Mouse (Mus musculus) heart, adult 11 months (tissue): ENCODE data around the gene Zfp706.
A peak's percentile ranks its signal among the peaks of the same experiment; 100 is the strongest.

ENCODE experiments used
- DNase-seq: peaks from one replicate; pipeline ENCODE4 v3.0.0; 2022

Zfp706 gene

DNA sequence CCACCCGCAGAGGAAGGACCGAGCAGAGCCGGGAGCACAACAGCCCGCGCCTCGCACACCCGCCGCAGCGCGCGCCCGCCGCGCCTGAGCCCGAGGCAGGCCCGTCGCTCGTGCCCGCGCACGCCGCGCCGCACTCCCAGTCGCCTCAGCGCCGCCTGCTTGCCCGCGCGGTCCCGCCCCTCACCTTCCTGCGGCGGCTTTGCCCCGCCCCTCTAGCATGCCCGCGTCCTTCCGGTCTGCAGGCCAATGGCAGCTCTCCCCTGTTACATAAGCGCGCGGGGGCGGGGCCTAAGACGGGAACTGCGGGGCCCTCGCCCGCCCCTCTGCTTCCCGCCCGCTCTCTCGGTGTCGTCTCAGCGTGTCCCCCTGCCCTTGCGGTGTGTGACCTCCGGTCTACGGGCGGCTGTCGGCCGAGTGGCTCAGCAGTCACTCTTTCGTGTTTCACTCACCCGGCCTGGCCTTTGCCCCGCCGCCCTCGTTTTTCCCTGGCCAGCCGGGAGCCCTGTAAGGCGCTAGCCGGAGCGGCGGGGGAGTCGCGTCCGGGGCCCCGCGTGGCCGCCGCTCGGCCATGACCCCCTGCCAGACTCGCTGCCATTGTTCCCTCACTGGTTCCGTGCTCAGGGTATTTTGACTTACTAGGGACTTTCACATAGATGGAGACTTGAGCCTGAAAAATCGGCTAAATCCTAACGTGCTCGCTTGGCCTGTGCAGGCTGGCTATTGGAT, at the start of gene Zfp706:
TSS of gene Zfp706 (minus strand) at position 541 of the 726 bp plus-strand sequence.
- peak; percentile 100 for DNase-seq

GRCm38 (mm10) chr15:37054582-37054981, 47.0 kb upstream of the Zfp706 start:
- peak; percentile 51 for DNase-seq

- peak; percentile 40 for DNase-seq
Observed at GRCm38 (mm10) chr15:37053085-37053762, 45.7 kb upstream of the Zfp706 start.

GRCm38 (mm10) chr15:37047403-37047802, 39.8 kb upstream of the Zfp706 start:
- DNase-seq = no peak

- DNase-seq = no peak
Observed at GRCm38 (mm10) chr15:37046586-37046985, 39.0 kb upstream of the Zfp706 start.

GRCm38 (mm10) chr15:37046131-37046530, 38.6 kb upstream of the Zfp706 start:
- no peak for DNase-seq

- DNase-seq = no peak
Observed at GRCm38 (mm10) chr15:37045456-37045855, 37.9 kb upstream of the Zfp706 start.

- DNase-seq = peak; percentile 94
Observed at GRCm38 (mm10) chr15:37042559-37042958, 35.0 kb upstream of the Zfp706 start.

GRCm38 (mm10) chr15:37041214-37041613, 33.6 kb upstream of the Zfp706 start:
- peak; percentile 96 for DNase-seq

- no peak for DNase-seq
Observed at GRCm38 (mm10) chr15:37038666-37039065, 31.1 kb upstream of the Zfp706 start.

DNA sequence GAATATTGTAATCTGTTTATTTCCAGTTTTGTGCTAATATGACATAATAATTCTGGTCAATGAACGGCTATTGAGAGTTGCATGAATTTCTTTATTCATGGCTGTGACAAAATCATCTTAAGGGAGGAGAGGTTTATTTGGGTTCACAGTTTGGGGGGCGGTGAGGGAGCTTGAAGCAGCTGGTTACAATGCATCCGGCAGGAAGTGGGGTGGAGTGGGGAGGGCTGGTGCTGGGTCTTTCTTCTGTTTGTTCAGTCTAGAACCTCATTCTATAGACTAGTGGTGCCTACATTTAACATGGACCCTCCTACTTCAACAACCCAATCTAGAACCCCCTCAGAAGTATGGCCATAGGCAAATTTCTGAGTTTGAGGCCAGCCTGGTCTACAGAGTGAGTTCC, 30.1 kb upstream of the Zfp706 start:
- no peak for DNase-seq

DNA sequence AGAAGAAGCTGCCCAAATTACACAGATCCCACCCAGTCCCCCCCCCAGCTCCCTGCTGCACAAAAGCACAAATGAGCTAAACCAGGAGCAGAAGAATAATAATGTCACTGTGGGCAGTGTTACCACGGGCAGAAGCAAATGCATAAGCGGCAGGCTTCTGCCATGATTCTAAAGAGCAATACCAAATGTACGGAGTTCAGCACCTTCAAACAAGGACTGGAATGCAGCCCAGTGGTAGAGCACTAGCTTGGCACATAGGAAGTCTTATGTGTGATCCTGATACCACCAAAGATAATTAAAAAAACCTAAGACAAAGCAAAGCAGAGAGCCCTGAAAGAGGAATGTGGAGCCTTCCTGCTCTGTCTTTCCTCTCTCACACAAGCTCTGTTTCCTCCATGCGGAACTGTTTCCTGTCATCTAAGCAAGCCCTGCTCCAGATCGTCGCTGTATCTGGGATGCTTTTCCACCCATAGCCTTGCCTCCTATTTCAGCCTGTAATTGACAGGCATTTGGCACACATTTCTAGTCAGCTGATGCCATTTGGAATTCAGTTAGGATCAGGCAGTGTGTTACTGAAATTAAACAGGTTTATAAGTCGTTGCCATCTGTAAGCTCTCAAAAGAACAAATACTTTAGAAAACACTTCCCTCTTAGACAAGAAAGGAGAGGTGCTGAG, 29.0 kb upstream of the Zfp706 start:
- DNase-seq = no peak

- DNase-seq = peak; percentile 63
Observed at GRCm38 (mm10) chr15:37034155-37034554, 26.6 kb upstream of the Zfp706 start.

DNA sequence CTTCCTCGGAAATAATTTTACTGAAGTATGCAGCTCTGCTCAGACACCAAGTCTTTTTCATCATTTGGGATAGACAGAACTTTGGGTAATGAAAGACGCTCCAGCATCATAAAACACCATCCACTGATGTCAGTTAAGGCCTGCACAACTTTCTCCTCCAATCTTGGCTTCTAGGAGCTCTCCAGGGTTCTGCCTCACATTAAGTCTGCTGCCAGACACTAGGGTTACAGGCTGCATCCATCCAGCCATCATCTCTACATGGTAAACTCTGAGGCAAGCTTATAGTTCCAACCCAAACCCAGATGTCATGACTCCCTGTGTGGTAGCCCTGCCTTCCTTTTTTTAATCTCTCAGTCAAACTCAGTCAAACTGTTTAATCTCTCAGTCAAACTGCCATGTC, 25.9 kb upstream of the Zfp706 start:
- DNase-seq = peak; percentile 17

- DNase-seq = peak; percentile 79
Observed at GRCm38 (mm10) chr15:37031334-37032150, 24.0 kb upstream of the Zfp706 start.

- DNase-seq = peak; percentile 34
Observed at GRCm38 (mm10) chr15:37030929-37031328, 23.4 kb upstream of the Zfp706 start.

DNA sequence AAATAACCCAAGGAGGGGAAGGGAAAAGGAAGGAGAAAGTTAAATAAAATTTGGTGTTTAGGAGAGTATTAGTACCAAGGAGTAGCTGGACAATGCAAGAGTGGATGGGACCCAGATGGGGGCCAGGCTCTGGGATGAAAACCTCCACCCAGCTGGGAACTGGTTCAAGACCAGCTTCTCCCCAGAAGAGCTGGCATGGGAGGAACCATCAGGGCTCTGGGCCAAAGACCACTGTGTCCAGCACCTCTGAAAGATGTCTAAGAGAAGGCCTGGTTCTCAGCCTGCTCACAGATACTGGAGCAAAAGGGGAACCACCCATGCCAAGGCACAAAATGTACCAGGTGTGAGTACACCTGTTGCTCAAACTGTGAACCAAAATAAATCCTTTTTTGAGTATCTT, 20.4 kb upstream of the Zfp706 start:
- DNase-seq = peak; percentile 71

DNA sequence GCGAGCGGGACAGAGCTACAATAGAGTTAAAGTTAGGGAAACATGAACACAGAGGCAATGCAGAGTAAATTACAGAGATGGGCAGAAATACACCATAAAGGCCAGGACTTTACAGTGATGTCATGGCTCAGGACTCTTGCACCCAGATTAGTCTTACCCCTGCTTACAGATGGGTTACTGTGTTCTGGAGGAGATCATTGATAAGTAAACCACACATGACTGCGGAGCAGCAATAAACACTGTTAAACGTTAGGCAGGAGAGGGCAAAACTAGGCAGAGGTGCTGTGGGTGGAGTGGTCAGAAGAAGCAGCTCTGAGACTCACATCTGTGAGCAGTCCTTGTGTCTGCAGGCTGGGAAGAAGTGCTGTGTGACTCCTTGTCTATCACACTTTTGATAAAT, 18.9 kb upstream of the Zfp706 start:
- peak; percentile 2 for DNase-seq

DNA sequence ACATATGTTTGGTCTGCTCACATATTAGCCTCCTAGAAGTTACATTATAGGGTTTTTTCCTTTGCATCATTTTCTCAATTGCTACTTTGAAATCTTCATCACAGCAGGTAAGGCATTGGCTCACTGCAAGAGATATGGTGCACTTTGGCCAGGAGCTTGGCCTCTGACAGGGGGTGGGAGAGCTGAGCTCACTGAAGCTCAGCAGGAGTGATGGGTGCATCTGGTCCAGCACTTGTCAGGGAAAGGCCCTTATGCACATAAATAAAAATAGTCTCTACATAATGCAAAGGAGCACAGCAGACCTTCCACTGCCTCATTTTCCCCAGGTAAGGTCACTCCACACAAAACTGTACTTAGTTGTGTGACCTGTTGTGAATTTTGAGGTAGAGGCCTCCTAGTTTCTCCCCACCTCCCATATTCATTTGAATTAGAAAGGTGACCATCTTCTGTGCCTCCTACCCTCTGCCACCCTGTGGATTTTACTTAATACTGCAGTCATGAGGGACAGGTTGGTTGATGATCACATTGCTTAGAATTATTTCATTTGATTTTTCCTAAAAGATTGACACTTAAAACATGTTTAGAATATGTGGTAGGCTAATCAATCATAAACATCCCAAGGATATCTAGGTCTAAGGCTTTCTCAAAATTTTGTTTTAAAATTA, 13.1 kb upstream of the Zfp706 start:
- no peak for DNase-seq

GRCm38 (mm10) chr15:37019434-37019833, 11.9 kb upstream of the Zfp706 start:
- DNase-seq = peak; percentile 61

- DNase-seq = no peak
Observed at GRCm38 (mm10) chr15:37011897-37012296, 4.3 kb upstream of the Zfp706 start.

DNA sequence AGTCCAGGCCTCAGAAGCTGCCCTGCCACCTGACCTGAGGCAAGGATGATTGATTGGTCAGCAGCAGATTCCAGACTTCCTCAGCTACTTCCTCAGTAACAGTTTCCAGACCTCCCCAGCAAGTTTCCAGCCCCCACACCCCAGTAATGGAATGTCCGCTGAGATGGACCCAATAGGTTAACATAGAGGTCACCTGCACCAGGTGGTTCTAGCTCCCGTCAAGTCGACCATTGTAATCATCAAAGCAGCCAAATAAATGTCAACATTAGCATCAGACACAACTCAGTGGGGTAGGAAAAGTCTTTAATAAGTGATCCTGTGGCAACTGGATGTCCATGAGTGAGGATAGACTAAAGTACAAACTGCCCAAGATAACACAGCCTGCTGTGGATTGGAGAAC, 3.7 kb upstream of the Zfp706 start:
- DNase-seq = no peak
